Mouse (Mus musculus): ENCODE data around the gene Eri2. TPM values are rescaled to one million over a fixed set of nuclear protein-coding genes. Genes with fewer than 3 reads are reported as not detected.
A peak's percentile ranks its signal among the peaks of the same experiment; 100 is the strongest.
"Not testable (repeated sequence)": the region's sequence is repeated elsewhere in the genome, so short reads cannot be mapped to it uniquely, and the experiment has no call there.

Eri2 gene
- total RNA-seq, 2 experiments from 2014 or later = 5.8 to 6.6 TPM

DNA sequence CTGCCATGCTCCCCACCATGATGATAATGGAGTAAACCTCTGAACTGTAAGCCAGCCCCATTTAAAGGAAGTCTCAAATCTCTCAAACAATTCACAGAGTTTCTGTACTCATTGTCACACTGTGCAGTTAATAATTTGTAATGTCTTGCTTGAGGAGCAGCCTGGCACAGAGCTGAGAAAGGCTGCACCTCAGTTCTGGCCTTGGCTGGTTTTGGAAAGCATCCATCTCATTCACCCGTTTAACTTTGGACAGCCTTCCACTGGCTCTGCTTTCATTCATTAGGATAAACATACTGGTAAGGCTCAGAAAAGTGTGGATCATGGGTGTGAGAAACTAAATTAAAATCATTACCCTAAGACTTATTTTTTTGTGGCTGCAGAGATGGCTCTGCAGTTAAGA, 48.0 kb downstream of the Eri2 start:
- no peak for DNase-seq (ENCODE audit: low spot score in 2 of 2)

GRCm38 (mm10) chr7:119744321-119744720, 49.5 kb downstream of the Eri2 start:
- no peak for DNase-seq (ENCODE audit: low spot score in 2 of 2)

DNA sequence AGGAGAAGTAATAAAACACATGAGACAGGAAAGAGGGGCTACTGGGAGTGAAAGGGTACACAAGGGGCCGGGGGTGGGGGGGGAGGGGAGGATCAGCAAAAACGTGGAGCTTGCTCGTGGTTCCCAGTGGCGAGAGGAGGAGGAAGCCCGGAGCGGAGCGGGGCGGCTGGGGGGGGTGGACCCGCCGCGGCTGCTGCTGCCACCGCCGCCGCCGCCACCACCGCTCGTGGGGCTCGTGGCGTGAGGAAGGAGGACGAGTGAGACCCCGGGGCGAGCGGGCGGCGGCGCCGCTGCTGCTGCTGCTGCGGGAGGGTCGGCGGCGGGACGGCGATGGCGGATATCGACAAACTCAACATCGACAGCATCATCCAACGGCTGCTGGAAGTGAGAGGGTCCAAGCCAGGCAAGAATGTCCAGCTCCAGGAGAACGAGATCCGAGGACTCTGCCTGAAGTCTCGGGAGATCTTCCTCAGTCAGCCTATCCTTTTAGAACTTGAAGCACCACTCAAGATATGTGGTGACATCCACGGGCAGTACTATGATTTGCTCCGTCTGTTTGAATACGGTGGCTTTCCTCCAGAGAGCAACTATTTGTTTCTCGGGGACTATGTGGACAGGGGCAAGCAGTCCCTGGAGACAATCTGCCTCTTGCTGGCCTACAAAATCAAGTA, 53.9 kb downstream of the Eri2 start:
- DNase-seq (ENCODE audit: low spot score in 2 of 2) = not testable (repeated sequence)

GRCm38 (mm10) chr7:119738877-119739276, 55.0 kb downstream of the Eri2 start:
- no peak for DNase-seq (ENCODE audit: low spot score in 2 of 2)

GRCm38 (mm10) chr7:119731262-119731661, 62.6 kb downstream of the Eri2 start:
- peak in 1 of 2 experiments; percentile 18 for DNase-seq (ENCODE audit: low spot score in 2 of 2)

- no peak for DNase-seq (ENCODE audit: low spot score in 2 of 2)
These were observed 66.2 kb downstream of the Eri2 start for GRCm38 (mm10) chr7:119727621-119728020.

GRCm38 (mm10) chr7:119720947-119721310, 72.9 kb downstream of the Eri2 start:
- no peak for DNase-seq (ENCODE audit: low spot score in 2 of 2)

DNA sequence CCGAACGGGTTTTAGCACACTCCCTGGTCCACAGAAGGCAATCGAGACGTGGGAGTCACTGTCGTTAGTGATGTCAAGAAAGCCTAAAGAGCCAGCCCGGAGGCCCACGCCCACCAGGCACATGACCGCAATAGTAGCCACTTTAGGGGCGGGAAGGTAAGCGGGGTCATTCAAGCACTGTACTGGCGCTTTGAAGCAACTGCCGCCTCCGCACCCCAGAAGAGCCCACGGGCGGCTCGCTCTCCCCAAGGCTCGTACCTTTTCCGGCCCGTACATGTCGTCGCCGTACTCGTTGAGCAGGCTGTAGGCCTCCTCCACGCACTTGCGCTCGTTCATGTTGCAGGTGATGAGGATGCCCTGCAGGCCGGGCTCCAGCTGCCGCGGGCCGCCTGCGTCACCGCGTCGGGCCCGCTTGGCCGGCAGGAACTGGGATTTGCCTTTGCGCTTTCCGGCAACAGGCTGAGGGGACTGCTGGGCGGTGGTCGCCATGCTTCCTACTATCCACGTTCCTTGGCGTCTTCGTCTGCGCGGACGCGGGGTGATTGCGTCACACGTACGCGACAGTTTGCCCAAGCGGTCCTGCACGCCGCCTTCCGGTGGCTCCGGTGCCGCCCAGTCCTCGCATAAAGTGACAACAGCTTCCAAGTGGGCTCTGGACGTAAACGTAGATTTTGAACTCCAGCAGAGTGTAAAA, 73.5 kb downstream of the Eri2 start, which contains the start of gene Thumpd1:
Thumpd1 (minus strand) TSS at position 546 of the 694 bp plus-strand sequence.
- peak; percentile 93 to 95 for DNase-seq (ENCODE audit: low spot score in 2 of 2)

Other genes starting within 250 kb of the Eri2 start
- gene Acsm2, start 239.7 kb downstream of the Eri2 start, total RNA-seq (2021) = 1 to 10 TPM in 1 of 2 experiments, not detected in 1; 2.2 TPM
- under 1 TPM in 1 of 2 experiments, not detected in 1; 0.23 TPM for gene Acsm1, start 187.0 kb downstream of the Eri2 start, total RNA-seq (2021)
- not detected for gene Acsm4, start 104.0 kb downstream of the Eri2 start, total RNA-seq (2021)
- 10 to 100 TPM; 30.2 to 30.4 TPM for gene Thumpd1, start 73.3 kb downstream of the Eri2 start, total RNA-seq (2021)
- gene Acsm3, start 33.1 kb downstream of the Eri2 start, total RNA-seq (2021) = 10 to 100 TPM; 41.2 to 49.2 TPM
- gene Rexo5, start 52 bp downstream of the Eri2 start, total RNA-seq (2021) = 1 to 10 TPM; 4.5 to 7.5 TPM
- gene Lyrm1, start 101.8 kb upstream of the Eri2 start, total RNA-seq (2021) = 1 to 10 TPM; 7.4 to 8.9 TPM
- gene Dcun1d3, start 102.2 kb upstream of the Eri2 start, total RNA-seq (2021) = 10 to 100 TPM; 39.2 to 43.1 TPM